Mouse (Mus musculus) heart, postnatal 0 days (tissue): ENCODE measurements around the gene Helq. TPM values are rescaled to one million over a fixed set of nuclear protein-coding genes. Genes with fewer than 3 reads are reported as not detected.

Experiments used
- ATAC-seq: fragments of 200-750 bp; cut with Nextera tagmentation; 2 replicates; pipeline ENCODE4 v1.8.0; 2017; ENCODE audit warnings: low read depth, moderate number of reproducible peaks, moderate library complexity; ENCODE audit not compliant: insufficient read depth
- DNase-seq: peaks from one replicate; pipeline ENCODE4 v3.0.0-alpha.2; 2016; ENCODE audit warnings: low spot score
- H3K27ac ChIP-seq: fragments of 300-500 bp; sonication (generic); 2 replicates; pipeline ENCODE4 v1.5.1; 2014; ENCODE audit warnings: low read depth, mild to moderate bottlenecking
- H3K27me3 ChIP-seq: fragments of 300-500 bp; sonication (generic); 2 replicates; pipeline ENCODE4 v1.6.1; 2014; ENCODE audit warnings: low read length, mixed read lengths; ENCODE audit not compliant: control insufficient read depth, insufficient read depth
- H3K36me3 ChIP-seq: fragments of 300-500 bp; sonication (generic); replicated peaks from 2 replicates; pipeline ENCODE4 v1.6.1; 2014; ENCODE audit warnings: low read length, mixed read lengths; ENCODE audit not compliant: control insufficient read depth, insufficient read depth
- H3K4me1 ChIP-seq: fragments of 300-500 bp; sonication (generic); 2 replicates; pipeline ENCODE4 v1.6.1; 2014; ENCODE audit warnings: antibody characterized with exemption; ENCODE audit not compliant: control insufficient read depth, insufficient read depth
- H3K4me2 ChIP-seq: fragments of 300-500 bp; sonication (generic); 2 replicates; pipeline ENCODE4 v1.6.1; 2014; ENCODE audit warnings: low read depth, mild to moderate bottlenecking, low read length, moderate library complexity
- H3K4me3 ChIP-seq: fragments of 300-500 bp; sonication (generic); 2 replicates; pipeline ENCODE4 v1.5.1; 2014; ENCODE audit warnings: low read depth, low read length
- H3K9ac ChIP-seq: fragments of 300-500 bp; sonication (generic); replicated peaks from 2 replicates; pipeline ENCODE4 v1.6.1; 2014; ENCODE audit warnings: low read depth, low read length, mixed read lengths
- H3K9me3 ChIP-seq: fragments of 300-500 bp; sonication (generic); replicated peaks from 2 replicates; pipeline ENCODE4 v1.6.1; 2016; ENCODE audit warnings: low read length; ENCODE audit not compliant: control insufficient read depth
- CTCF ChIP-seq: IDR thresholded peaks from 2 replicates; pipeline ENCODE4 v1.5.1; 2016; ENCODE audit warnings: antibody characterized with exemption, control low read depth, low read depth
- EP300 ChIP-seq: IDR thresholded peaks from 2 replicates; pipeline ENCODE4 v1.6.1; 2016; ENCODE audit warnings: antibody characterized with exemption, low read depth
- WGBS: fragments of 180-500 bp; shearing (Covaris S2); extraction: QIAGEN DNeasy Blood & Tissue Kit; methylation state at CpG from one replicate; pipeline ENCODE4 v1.1.7; 2014; 5-methylcytosine and 5-hydroxymethylcytosine counted together
- polyA plus RNA-seq: library from polyadenylated mRNA; unstranded; fragments of >200 nt; fragmentation: Nextera tagmentation; extraction: Ambion mirVana; gene quantifications from 2 replicates; pipeline ENCODE4 v1.2.1, GENCODE M21; 2015
- total RNA-seq: library from RNA; depleted of rRNA; stranded (reverse); fragments of >200 nt; gene quantifications from 2 replicates; pipeline ENCODE4 v1.2.3, GENCODE M21; 2014; ENCODE audit warnings: low replicate concordance

Gene Helq
- total and polyA plus RNA-seq, 2 experiments from 2014 or later: 0.42 to 3.9 TPM

DNA sequence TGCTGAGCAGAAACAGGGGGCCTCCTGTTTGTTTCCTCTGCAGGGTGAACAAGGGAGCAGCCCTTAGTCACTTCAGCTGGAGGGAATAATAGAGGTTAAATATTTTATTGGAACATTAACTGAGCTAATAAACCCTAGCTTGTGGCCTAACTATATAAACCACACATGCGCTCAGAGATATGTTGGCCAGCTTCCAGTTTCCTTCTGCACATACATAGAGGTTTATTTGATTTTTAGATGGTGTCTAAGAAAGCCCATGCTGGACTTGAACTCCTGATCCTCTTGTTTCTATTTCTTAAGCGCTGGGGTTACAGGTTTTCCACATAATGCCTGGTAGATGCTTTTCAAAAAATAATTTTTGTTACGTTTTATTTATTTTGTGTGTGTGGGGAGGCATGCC lies 46.1 kb upstream of the Helq start:
- ATAC-seq (no peak), DNase-seq (no peak)
- Histone ChIP-seq H3K9me3 (peaks cover 8% of the 10 kb centered on the region; the same call in 1 of the 2 replicates), H3K27me3 (no peaks in the 10 kb centered on the region), H3K9ac (no peak overlapping the region), H3K4me1 (no peaks in the 10 kb centered on the region; the same call in 1 of the 2 replicates), H3K4me3 (peak overlapping the region; percentile 79), H3K4me2 (peak overlapping the region; percentile 75), H3K27ac (0 out of 2 replicates have a peak overlapping the region, but pooled peaks have one; percentile 96), H3K36me3 (no peaks in the 10 kb centered on the region)
- WGBS: 32% methylated on average over 3 of the region's 3 CpGs
- TF ChIP-seq EP300: no peak

DNA sequence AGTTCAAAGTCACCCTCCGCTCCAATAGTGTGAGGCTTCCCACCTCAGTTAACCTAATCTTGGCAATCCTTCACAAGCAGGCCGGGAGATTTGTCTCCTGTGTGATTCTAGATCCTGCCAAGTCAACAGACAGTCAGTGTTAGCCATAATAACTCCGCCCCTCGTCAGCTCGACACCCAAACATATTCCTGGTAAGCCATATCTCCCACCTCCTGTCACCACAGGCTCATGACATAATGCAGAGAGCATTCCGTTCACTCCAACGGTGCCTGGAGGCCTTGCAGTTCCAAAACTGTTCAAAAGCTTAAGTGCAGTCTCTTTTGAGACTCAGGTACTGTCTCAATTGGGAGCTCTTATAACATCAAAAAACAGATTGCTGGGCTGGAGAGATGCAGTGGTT lies 39.5 kb upstream of the Helq start:
- peaks cover 8% of the 10 kb centered on the region; the same call in 1 of the 2 replicates for H3K9me3 ChIP-seq
- DNase-seq (peak; percentile 96), ATAC-seq (peak; percentile 95)
- no peak overlapping the region for H3K4me2 ChIP-seq
- H3K4me1 ChIP-seq: peaks cover 8% of the 10 kb centered on the region
- H3K4me3 ChIP-seq: no peak overlapping the region
- WGBS: 14% methylated on average over 7 of the region's 7 CpGs
- peak overlapping the region; percentile 68 for H3K27ac ChIP-seq
- no peaks in the 10 kb centered on the region for H3K36me3 ChIP-seq
- H3K27me3 ChIP-seq: no peaks in the 10 kb centered on the region
- no peak overlapping the region for H3K9ac ChIP-seq
- peak; percentile 98 for TF ChIP-seq EP300
- TF ChIP-seq CTCF: no peak

- H3K9ac ChIP-seq: no peak overlapping the region
- ATAC-seq (peak; percentile 47), DNase-seq (peak; percentile 85)
- H3K4me1 ChIP-seq: peaks cover 8% of the 10 kb centered on the region
- 11% methylated on average over 9 of the region's 9 CpGs for WGBS
- TF ChIP-seq EP300: no peak
- TF ChIP-seq CTCF: no peak
- H3K4me2 ChIP-seq: 0 out of 2 replicates have a peak overlapping the region, but pooled peaks have one; percentile 9
- H3K9me3 ChIP-seq: no peaks in the 10 kb centered on the region
- H3K36me3 ChIP-seq: no peaks in the 10 kb centered on the region
- H3K27me3 ChIP-seq: no peaks in the 10 kb centered on the region
- H3K4me3 ChIP-seq: no peak overlapping the region
- H3K27ac ChIP-seq: peak overlapping the region; percentile 85
Observed at GRCm38 (mm10) chr5:100835862-100836538, 37.6 kb upstream of the Helq start.

GRCm38 (mm10) chr5:100833841-100834240 lies 35.4 kb upstream of the Helq start:
- H3K4me1 ChIP-seq: peaks cover 8% of the 10 kb centered on the region
- no peak for ATAC-seq
- no peaks in the 10 kb centered on the region for H3K36me3 ChIP-seq
- DNase-seq: no peak
- no peak overlapping the region for H3K4me3 ChIP-seq
- H3K4me2 ChIP-seq: no peak overlapping the region
- H3K27ac ChIP-seq: no peak overlapping the region
- no peaks in the 10 kb centered on the region for H3K27me3 ChIP-seq
- no peaks in the 10 kb centered on the region for H3K9me3 ChIP-seq
- TF ChIP-seq EP300: no peak
- H3K9ac ChIP-seq: no peak overlapping the region
- 66% methylated on average over 2 of the region's 2 CpGs for WGBS

DNA sequence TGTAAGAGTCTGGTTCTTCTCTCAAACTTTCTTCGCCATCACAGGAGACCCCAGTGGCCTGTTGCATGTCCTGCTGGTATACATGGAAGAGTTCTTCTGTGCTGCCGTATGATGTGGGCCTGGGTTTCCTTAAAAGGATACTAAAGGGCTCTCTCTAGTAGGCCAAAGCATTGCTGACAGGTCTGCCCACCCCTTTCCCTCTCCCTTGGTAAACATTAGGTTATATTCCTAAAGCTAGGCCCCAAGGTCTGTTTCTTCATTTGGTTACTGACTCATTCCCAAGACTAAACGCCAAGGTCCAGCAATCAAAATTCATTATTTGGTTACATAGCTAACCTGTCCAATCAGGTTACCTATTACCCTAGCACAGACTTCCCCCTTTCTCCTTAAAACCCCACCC lies 34.3 kb upstream of the Helq start:
- no peak overlapping the region for H3K4me3 ChIP-seq
- WGBS: 81% methylated on average over 3 of the region's 3 CpGs
- no peak for TF ChIP-seq CTCF
- no peak for TF ChIP-seq EP300
- peaks cover 5% of the 10 kb centered on the region; the same call in 1 of the 2 replicates for H3K4me1 ChIP-seq
- no peaks in the 10 kb centered on the region for H3K36me3 ChIP-seq
- no peak overlapping the region for H3K9ac ChIP-seq
- H3K9me3 ChIP-seq: no peaks in the 10 kb centered on the region
- ATAC-seq: no peak
- DNase-seq: no peak
- H3K27ac ChIP-seq: no peak overlapping the region
- H3K4me2 ChIP-seq: no peak overlapping the region
- no peaks in the 10 kb centered on the region for H3K27me3 ChIP-seq

DNA sequence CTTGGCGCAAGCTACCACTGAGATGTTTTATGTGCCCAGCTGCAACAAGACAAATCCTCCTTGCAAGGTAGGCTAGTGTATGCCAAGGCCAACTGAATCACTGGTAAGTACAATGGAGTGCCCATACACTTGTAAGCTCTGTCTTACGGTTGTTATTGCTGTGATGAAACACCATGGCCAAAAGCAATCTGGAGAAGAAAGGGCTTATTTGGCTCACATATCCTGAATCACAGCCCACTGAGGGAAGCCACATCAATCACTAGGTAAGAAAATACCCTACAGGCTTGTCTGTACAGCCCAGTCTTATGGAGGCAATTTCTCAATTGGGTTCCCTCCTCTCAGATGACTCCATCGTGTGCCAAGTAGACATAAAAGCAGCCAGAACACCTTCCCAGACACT lies 30.3 kb upstream of the Helq start:
- no peak for ATAC-seq
- 83% methylated on average over 3 of the region's 3 CpGs for WGBS
- Histone ChIP-seq H3K4me2 (no peak overlapping the region), H3K27me3 (no peaks in the 10 kb centered on the region), H3K36me3 (0 out of 2 replicates have a peak, but pooled peaks cover 4% of the 10 kb centered on the region), H3K4me1 (no peaks in the 10 kb centered on the region), H3K9me3 (no peaks in the 10 kb centered on the region), H3K9ac (no peak overlapping the region), H3K27ac (no peak overlapping the region), H3K4me3 (no peak overlapping the region)
- DNase-seq: no peak
- TF ChIP-seq CTCF: no peak
- TF ChIP-seq EP300: no peak
